Mouse (Mus musculus) Patski (cell line): ENCODE results near the gene Uchl4. TPM values are rescaled to one million over a fixed set of nuclear protein-coding genes. Genes with fewer than 3 reads are reported as not detected.

Experiments used
- ATAC-seq: fragments of 100-300 bp; one replicate; pipeline ENCODE4 v1.8.0; 2021
- CTCF ChIA-PET: fragments of 350-600 bp; sonication (Branson Sonifier 250); formaldehyde crosslinking; loops from one replicate; lab custom pipeline; 2022; ENCODE audit warnings: inconsistent platforms; lab: Charles Lee
- POLR2A ChIA-PET: fragments of 350-600 bp; sonication (Branson Sonifier 250); formaldehyde crosslinking; loops from one replicate; lab custom pipeline; 2022; ENCODE audit warnings: antibody characterized with exemption, inconsistent platforms; lab: Charles Lee
- DNase-seq: peaks from one replicate; pipeline ENCODE4 v3.0.0-alpha.2; 2011; ENCODE audit warnings: low read depth, low spot score
- H3K27me3 ChIP-seq: fragments of 371-371 bp; one replicate; pipeline ENCODE4 v1.5.1; 2021
- CTCF ChIP-seq: fragments of 100-300 bp; IDR thresholded peaks from one replicate; pipeline ENCODE4 v1.5.1; 2021
- in situ Hi-C: fragments of 300-500 bp; cut with MboI; formaldehyde crosslinking; loops from 3 replicates; pipeline ENCODE4 v1.11.1; 2018; ENCODE audit warnings: low pct_unique_long_range_greater_than_20kb, mixed read lengths
- polyA plus RNA-seq: library from polyadenylated mRNA; unstranded; gene quantifications from one replicate; pipeline ENCODE4 v1.2.3, GENCODE M21; 2021

The Uchl4 gene
- polyA plus RNA-seq, 1 experiment from 2014 or later = 10.3 TPM

- no peak for TF ChIP-seq CTCF
- DNase-seq (no peak), ATAC-seq (no peak)
- ChIA-PET CTCF (interaction anchor here (1.5 kb wide), 1 partner anchor 110 kb away, joined by 3 read pairs; no protein-coding TSS in a partner anchor), POLR2A (no interaction called here)
- no peaks in the 10 kb centered on the region for H3K27me3 ChIP-seq
- in situ Hi-C loops = loop anchor here (5.0 kb wide), 1 partner anchor 149 kb away; no protein-coding TSS in a partner anchor
These were observed 36.2 kb downstream of the Uchl4 start for GRCm38 (mm10) chr9:64271249-64271648.

GRCm38 (mm10) chr9:64272611-64273010 is 37.6 kb downstream of the Uchl4 start:
- ChIA-PET POLR2A (interaction anchor here (0.6 kb wide), 2 partner anchors 154 to 663 kb away, joined by 3 read pairs; no protein-coding TSS in a partner anchor), CTCF (interaction anchor here (0.7 to 3.5 kb wide), 10 partner anchors 9 to 154 kb away, joined by 3 to 22 read pairs (median 4); partner anchors contain the start of gene Snapc5)
- DNase-seq (peak; percentile 20), ATAC-seq (no peak)
- peak; percentile 62 for TF ChIP-seq CTCF
- no peaks in the 10 kb centered on the region for H3K27me3 ChIP-seq
- in situ Hi-C loops = loop anchor here (5.0 kb wide), 1 partner anchor 150 kb away; no protein-coding TSS in a partner anchor

GRCm38 (mm10) chr9:64273757-64274156 is 38.8 kb downstream of the Uchl4 start:
- DNase-seq (no peak), ATAC-seq (no peak)
- in situ Hi-C loops = loop anchor here (5.0 kb wide), 1 partner anchor 151 kb away; no protein-coding TSS in a partner anchor
- ChIA-PET CTCF (interaction anchor here (1.5 to 3.5 kb wide), 2 partner anchors 94 to 154 kb away, joined by 4 to 22 read pairs; partner anchors contain the start of gene Snapc5), POLR2A (interaction anchor here (0.8 to 1.8 kb wide), 2 partner anchors 95 to 505 kb away, joined by 4 to 5 read pairs; partner anchors contain the start of gene Snapc5)
- H3K27me3 ChIP-seq = no peaks in the 10 kb centered on the region
- TF ChIP-seq CTCF = no peak

GRCm38 (mm10) chr9:64274291-64274690 is 39.3 kb downstream of the Uchl4 start:
- ChIA-PET POLR2A (interaction anchor here (1.8 kb wide), 1 partner anchor 95 kb away, joined by 5 read pairs; the partner anchor contains the start of gene Snapc5), CTCF (interaction anchor here (1.0 to 3.5 kb wide), 6 partner anchors 13 to 158 kb away, joined by 3 to 22 read pairs (median 4); partner anchors contain the start of genes Lctl and Snapc5)
- TF ChIP-seq CTCF = no peak
- no peak for ATAC-seq
- in situ Hi-C loops = loop anchor here (5.0 kb wide), 1 partner anchor 152 kb away; no protein-coding TSS in a partner anchor
- DNase-seq = no peak
- H3K27me3 ChIP-seq = no peaks in the 10 kb centered on the region

GRCm38 (mm10) chr9:64274919-64275318 is 39.9 kb downstream of the Uchl4 start:
- ChIA-PET CTCF (interaction anchor here (0.8 to 3.5 kb wide), 7 partner anchors 13 to 158 kb away, joined by 3 to 22 read pairs (median 3); partner anchors contain the start of genes Lctl and Snapc5), POLR2A (interaction anchor here (1.8 kb wide), 1 partner anchor 96 kb away, joined by 5 read pairs; the partner anchor contains the start of gene Snapc5)
- no peak for DNase-seq
- peak; percentile 78 for TF ChIP-seq CTCF
- no peaks in the 10 kb centered on the region for H3K27me3 ChIP-seq
- no peak for ATAC-seq
- in situ Hi-C loops = loop anchor here (5.0 kb wide), 1 partner anchor 153 kb away; no protein-coding TSS in a partner anchor

- ChIA-PET CTCF (interaction anchor here (0.6 to 1.5 kb wide), 4 partner anchors 51 to 158 kb away, joined by 3 to 4 read pairs (median 4); partner anchors contain the start of gene Snapc5), POLR2A (no interaction called here)
- DNase-seq = no peak
- in situ Hi-C loops = no loop called here
- TF ChIP-seq CTCF = peak; percentile 62
- no peaks in the 10 kb centered on the region for H3K27me3 ChIP-seq
- no peak for ATAC-seq
These were observed 42.7 kb downstream of the Uchl4 start for GRCm38 (mm10) chr9:64277706-64278105.

GRCm38 (mm10) chr9:64278665-64279310 is 43.8 kb downstream of the Uchl4 start:
- no peak for DNase-seq
- ChIA-PET POLR2A (no interaction called here), CTCF (no interaction called here)
- in situ Hi-C loops = no loop called here
- no peak for ATAC-seq
- peak; percentile 27 for TF ChIP-seq CTCF
- H3K27me3 ChIP-seq = no peaks in the 10 kb centered on the region

- POLR2A ChIA-PET = no interaction called here
- in situ Hi-C loops = no loop called here
- peak; percentile 67 for ATAC-seq
These were observed 46.2 kb downstream of the Uchl4 start, which contains the start of gene Tipin for GRCm38 (mm10) chr9:64281105-64281780. Gene Tipin (plus strand): TSS chr9:64281581.

GRCm38 (mm10) chr9:64281781-64282178 is 46.8 kb downstream of the Uchl4 start:
- CTCF ChIA-PET = no interaction called here
- peak; percentile 62 for ATAC-seq
- TF ChIP-seq CTCF = no peak
- in situ Hi-C loops = no loop called here
- POLR2A ChIA-PET = no interaction called here
- H3K27me3 ChIP-seq = no peaks in the 10 kb centered on the region
- no peak for DNase-seq

More at GRCm38 (mm10) chr9:64281105-64281780, 46.2 kb downstream of the Uchl4 start, which contains the start of gene Tipin:
- H3K27me3 ChIP-seq = no peaks in the 10 kb centered on the region
- DNase-seq = peak; percentile 58
- CTCF ChIA-PET = interaction anchor here (1.0 to 1.1 kb wide), 2 partner anchors 18 to 102 kb away, joined by 3 to 4 read pairs; partner anchors contain the start of gene Snapc5
- no peak for TF ChIP-seq CTCF
